Mouse (Mus musculus) small intestine, adult 10 weeks (tissue): ENCODE results near the gene Btbd10. TPM values are rescaled to one million over a fixed set of nuclear protein-coding genes. Genes with fewer than 3 reads are reported as not detected.

Experiments
- polyA plus RNA-seq: library from polyadenylated mRNA; stranded (reverse); fragments of 350-450 nt; fragmentation: Illumina TruSeq; extraction: RNeasy Lipid Tissue Mini Kit (QIAGEN cat#74804); gene quantifications from one replicate; pipeline ENCODE4 v1.2.3, GENCODE M21; 2014; ENCODE audit warnings: low replicate concordance

The Btbd10 gene
- 18.9 TPM for polyA plus RNA-seq

DNA sequence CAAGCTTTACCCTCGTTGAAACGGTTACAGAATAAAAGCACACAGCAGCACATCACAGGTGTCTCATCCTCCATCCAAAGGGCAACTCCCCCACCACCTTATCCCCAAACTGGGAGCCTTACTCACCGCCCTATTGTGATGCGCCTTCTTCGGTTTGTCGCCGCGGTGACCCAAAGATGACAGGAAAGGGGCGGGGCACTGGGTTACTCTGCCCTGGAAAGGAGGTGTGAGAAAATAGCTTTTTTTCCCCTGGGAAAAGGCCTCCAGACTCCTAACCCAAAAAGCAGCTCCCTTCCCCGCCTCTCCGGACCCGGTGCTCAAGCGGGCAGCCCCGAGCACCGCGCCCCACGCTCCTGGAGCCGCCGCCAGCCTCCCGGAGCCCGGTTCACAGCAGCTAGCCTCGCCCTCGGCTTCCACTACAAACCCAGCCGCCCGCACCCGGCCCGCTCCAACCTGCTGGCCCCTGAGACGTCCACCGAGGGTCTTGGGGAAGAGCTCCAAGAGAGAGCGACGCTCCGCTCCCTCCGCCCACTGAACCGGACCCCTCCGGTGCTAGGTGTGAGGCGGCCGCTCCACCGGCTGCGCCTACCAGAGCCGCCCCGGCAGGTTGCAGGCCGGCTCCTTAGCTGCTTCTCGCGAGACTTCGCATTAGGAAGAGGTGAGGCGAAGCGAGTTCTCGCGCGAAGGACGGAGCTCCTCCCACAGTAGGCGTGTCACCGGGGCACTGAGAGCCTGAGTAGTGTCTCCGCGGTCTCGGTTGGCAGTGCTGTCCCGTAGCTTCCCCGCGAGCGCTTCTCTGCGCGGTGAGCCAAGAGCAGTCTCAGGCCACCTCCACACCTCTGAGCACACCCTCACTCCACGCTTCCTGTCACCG, at the start of gene Btbd10:
Gene Btbd10 (minus strand): TSS at position 647 of the 874 bp plus-strand sequence.

DNA sequence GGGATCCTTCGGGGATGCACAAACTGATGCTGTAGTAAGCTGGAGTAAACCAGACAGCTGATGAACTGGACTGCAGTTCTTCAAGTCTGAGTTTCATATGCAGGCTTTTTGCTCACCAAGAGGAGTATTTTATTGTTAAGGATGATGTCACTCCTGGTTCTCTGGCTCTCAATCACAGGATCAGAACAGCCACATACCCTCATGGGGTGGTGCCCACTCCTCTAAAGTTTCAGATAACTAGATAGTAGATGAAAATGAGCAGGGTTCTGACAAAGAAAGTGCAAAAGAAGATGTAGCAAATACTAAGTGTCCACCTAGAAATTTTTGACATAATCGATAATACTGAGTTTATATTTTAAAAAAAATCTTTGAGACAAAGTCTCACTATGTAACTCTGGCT, 19.3 kb upstream of the Btbd10 start, which contains the start of gene Pth:
Gene Pth (minus strand): TSS at position 101 of the 400 bp plus-strand sequence.

Other genes starting within 250 kb of the Btbd10 start
- gene Arntl, start 161.9 kb downstream of the Btbd10 start, polyA plus RNA-seq, result 40.0 TPM
- not detected for gene Pth, start 19.2 kb upstream of the Btbd10 start, polyA plus RNA-seq
- gene Far1, start 144.4 kb upstream of the Btbd10 start, polyA plus RNA-seq, result 47.1 TPM